Mouse (Mus musculus) CH12.LX (cell line): ENCODE data around the gene Adad2.

Experiments used
- CTCF ChIP-seq, 2 experiments: IDR thresholded peaks in 1 of 2; conservative IDR thresholded peaks in 1 of 2; 2 replicates each; pipeline ENCODE4 v1.5.1; 2011 to 2012; ENCODE audit warnings: low read depth in 2 of 2, low read length in 2 of 2, improper control_type of control experiment in 1 of 2, inconsistent platforms in 1 of 2, mild to moderate bottlenecking in 1 of 2, moderate library complexity in 1 of 2
- EP300 ChIP-seq: IDR thresholded peaks from 2 replicates; pipeline ENCODE4 v1.6.1; 2011; ENCODE audit warnings: low read length, improper control_type of control experiment
- HCFC1 ChIP-seq: IDR thresholded peaks from 2 replicates; pipeline ENCODE4 v1.6.1; 2012; ENCODE audit warnings: low read depth, mild to moderate bottlenecking, inconsistent platforms, low read length, improper control_type of control experiment
- KAT2A ChIP-seq: IDR thresholded peaks from 2 replicates; pipeline ENCODE4 v1.6.1; 2012; ENCODE audit warnings: low read length, improper control_type of control experiment, inconsistent platforms; ENCODE audit not compliant: insufficient replicate concordance
- MAFK ChIP-seq: IDR thresholded peaks from 2 replicates; pipeline ENCODE4 v1.6.1; 2011; ENCODE audit warnings: low read length, improper control_type of control experiment; ENCODE audit not compliant: insufficient replicate concordance
- NELFE ChIP-seq: IDR thresholded peaks from 2 replicates; pipeline ENCODE4 v1.6.1; 2011; ENCODE audit warnings: low read depth, low read length, improper control_type of control experiment
- POLR2A ChIP-seq: IDR thresholded peaks from 2 replicates; pipeline ENCODE4 v1.6.1; 2011; ENCODE audit warnings: low read depth, mild to moderate bottlenecking, improper control_type of control experiment, low read length
- POLR2AphosphoS2 ChIP-seq: IDR thresholded peaks from 2 replicates; pipeline ENCODE4 v1.6.1; 2011; ENCODE audit warnings: low read depth, low read length, improper control_type of control experiment
- SIN3A ChIP-seq: IDR thresholded peaks from 2 replicates; pipeline ENCODE4 v1.6.1; 2012; ENCODE audit warnings: low read length, improper control_type of control experiment, inconsistent platforms
- TCF12 ChIP-seq: IDR thresholded peaks from 2 replicates; pipeline ENCODE4 v1.6.1; 2014; ENCODE audit warnings: low read depth, mild to moderate bottlenecking, inconsistent platforms, low read length, improper control_type of control experiment
- USF1 ChIP-seq: IDR thresholded peaks from 2 replicates; pipeline ENCODE4 v1.6.1; 2014; ENCODE audit warnings: low read depth, mild to moderate bottlenecking, inconsistent platforms, low read length, improper control_type of control experiment
- ZNF384 ChIP-seq: IDR thresholded peaks from 2 replicates; pipeline ENCODE4 v1.6.1; 2012; ENCODE audit warnings: low read depth, low read length, improper control_type of control experiment, inconsistent platforms

DNA sequence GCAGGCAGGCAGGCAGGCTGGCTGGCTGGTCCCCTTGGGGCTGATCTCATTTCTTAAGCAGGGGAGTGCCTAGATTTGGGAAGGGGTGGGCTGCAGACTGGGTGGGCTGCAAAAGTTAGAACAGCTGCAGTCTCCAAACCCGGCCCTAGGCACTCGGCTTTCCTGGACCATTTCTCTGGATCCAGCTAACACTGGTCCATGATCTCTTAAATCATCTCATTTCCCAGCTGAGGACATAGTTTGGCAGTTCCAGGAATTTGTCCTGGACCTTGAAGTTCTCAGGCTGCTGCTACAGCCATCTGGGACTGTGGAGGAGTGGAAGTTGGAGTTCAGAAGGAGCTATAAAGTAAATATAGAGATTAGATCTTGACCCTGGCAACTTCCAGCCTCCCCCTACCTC lies 38.8 kb downstream of the Adad2 start:
- TF ChIP-seq USF1: no peak
- no peak for TF ChIP-seq HCFC1
- no peak for TF ChIP-seq CTCF (conservative IDR thresholded peaks at IDR 0.05 in 1 of 2, IDR thresholded peaks at IDR 0.05 in 1 of 2; ENCODE audit: low read depth in 2 of 2, low read length in 2 of 2)
- no peak for TF ChIP-seq NELFE
- no peak for TF ChIP-seq POLR2A
- TF ChIP-seq SIN3A: no peak
- no peak for TF ChIP-seq TCF12
- TF ChIP-seq EP300: no peak
- no peak for TF ChIP-seq MAFK
- TF ChIP-seq ZNF384: no peak
- TF ChIP-seq KAT2A: no peak
- TF ChIP-seq POLR2AphosphoS2: no peak
